9 mouse cellular contexts compared by ENCODE assay signal in the genomic region with DNA sequence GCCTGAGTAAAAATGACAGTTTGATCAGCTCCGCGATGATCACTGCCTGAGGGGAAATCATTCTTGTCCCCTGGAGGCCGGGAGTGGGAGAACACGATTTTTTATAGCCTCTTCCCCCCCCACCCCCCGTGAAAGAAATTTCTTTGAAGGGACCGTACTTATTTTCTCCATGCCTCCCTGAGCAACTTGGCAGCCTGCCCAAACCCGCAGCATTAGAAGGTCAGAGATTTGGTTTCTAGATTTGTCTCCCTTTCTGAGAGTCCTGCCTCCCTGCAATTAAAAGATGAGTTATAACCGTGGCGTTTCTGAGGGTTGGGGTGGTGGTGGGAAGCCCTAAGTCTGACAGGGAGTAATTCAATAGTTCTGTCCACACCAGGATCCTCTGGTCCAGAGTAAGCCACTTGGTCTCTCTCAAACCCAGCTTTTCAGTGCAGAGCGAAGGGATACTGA. TPM values are rescaled to one million over a fixed set of nuclear protein-coding genes. Genes with fewer than 3 reads are reported as not detected.
DNase-seq lines count a peak whose midpoint lies in the region; ATAC-seq and TF ChIP-seq lines count a peak whose summit lies in the region.
"Had no signal": no experiment of that assay in that cellular context is flagged by ENCODE, and none has a peak within 500 bp of the region (broad histone marks: within the 10 kb centered on the region; RNA-seq: fewer than 3 reads in every experiment).

No protein-coding gene starts in this region.

- H3K4me2 ChIP-seq in midbrain, postnatal 0 days (ENCODE audit: low read depth, low read length, poor library complexity, severe bottlenecking) = peak overlapping the region; percentile 5; the same call in 1 of the 2 replicates

- H3K4me3 ChIP-seq in kidney, adult 2 months (ENCODE audit: insufficient read depth, low read depth, low read length) = no peak overlapping the region
- no peak overlapping the region for H3K4me3 ChIP-seq in midbrain, postnatal 0 days (ENCODE audit: low read depth, low read length)

- DNase-seq in embryo, embryonic 10.5 days (ENCODE audit: low spot score) = peak; percentile 13
- DNase-seq in embryo, embryonic 10 days (ENCODE audit: low spot score) = no peak
- DNase-seq in A20 (ENCODE audit: low read depth, low spot score) = peak; percentile 3
- peak; percentile 60 for DNase-seq in embryo, embryonic 11.5 days (ENCODE audit: low read depth, low spot score)
- DNase-seq in kidney, adult 2 months = peak; percentile 58
- DNase-seq in midbrain, postnatal 0 days (ENCODE audit: low spot score) = peak; percentile 54
- no peak for DNase-seq in layer of hippocampus, adult 11-12 months (ENCODE audit: low spot score)
- no peak for DNase-seq in left cerebral cortex, postnatal 25 days (ENCODE audit: low spot score in 2 of 2)

- no peaks in the 10 kb centered on the region for H3K4me1 ChIP-seq in kidney, adult 2 months (ENCODE audit: control insufficient read depth, insufficient read depth, low read length)
- no peaks in the 10 kb centered on the region for H3K4me1 ChIP-seq in midbrain, postnatal 0 days (ENCODE audit: insufficient read depth, low read length)

- no peak for ATAC-seq in midbrain, postnatal 0 days (ENCODE audit: low FRiP score)

- H3K9ac ChIP-seq in midbrain, postnatal 0 days (replicated peaks; ENCODE audit: low read length, poor library complexity, severe bottlenecking) = no peak overlapping the region

- no peaks in the 10 kb centered on the region for H3K27me3 ChIP-seq in kidney, adult 2 months (replicated peaks; ENCODE audit: control insufficient read depth, insufficient read depth, low read length)
- no peaks in the 10 kb centered on the region for H3K27me3 ChIP-seq in midbrain, postnatal 0 days (ENCODE audit: insufficient read depth, low read length)

- WGBS in kidney, adult 2 months = 8% methylated on average over 10 of the region's 10 CpGs
- whole genome bisulfite sequencing in midbrain, postnatal 0 days = 19% methylated on average over 10 of the region's 10 CpGs

- TF ChIP-seq CTCF in kidney, adult 2 months (conservative IDR thresholded peaks at IDR 0.05; ENCODE audit: insufficient read depth, insufficient read length, low read depth, low read length) = no peak
- no peak for TF ChIP-seq CTCF in midbrain, postnatal 0 days (IDR thresholded peaks at IDR 0.05)

- no peaks in the 10 kb centered on the region for H3K9me3 ChIP-seq in midbrain, postnatal 0 days (ENCODE audit: low read length)

- H3K36me3 ChIP-seq in kidney, adult 2 months (ENCODE audit: control insufficient read depth, insufficient read depth, low read length) = no peaks in the 10 kb centered on the region
- H3K36me3 ChIP-seq in midbrain, postnatal 0 days (ENCODE audit: insufficient read depth, low read length) = no peaks in the 10 kb centered on the region

- intact Hi-C loops in left cerebral cortex, postnatal 25 days (cut with DNase I) = no loop called here

- TF ChIP-seq POLR2A in kidney, adult 2 months (IDR thresholded peaks at IDR 0.05; ENCODE audit: low read depth, low read length) = no peak

- H3K27ac ChIP-seq in kidney, adult 2 months (ENCODE audit: insufficient read depth, low read depth, low read length) = no peak overlapping the region
- H3K27ac ChIP-seq in midbrain, postnatal 0 days (ENCODE audit: low read depth, low read length) = no peak overlapping the region

RNA-seq across cellular contexts. Expression of a gene that starts 11.9 kb away (rescaled TPM):
- not detected in 2 replicates for polyA plus RNA-seq in kidney, adult 2 months (2012; rRNA removed)
- not detected in 2 replicates for total RNA-seq in midbrain, postnatal 0 days (2014; rRNA removed)
- polyA plus RNA-seq in midbrain, postnatal 0 days (2015; fragmentation: Nextera tagmentation; extraction: Ambion mirVana) = not detected in 2 replicates
- total RNA-seq in left cerebral cortex, postnatal 25 days (2021) = not detected
- total RNA-seq: gastrocnemius, adult 8-10 months had no signal

Comparison
In these comparisons a context has a peak if more than half of its experiments do, and no peak if none do; other contexts are left out.
1. DNase-seq: peak in embryo, embryonic 10.5 days (single experiment), A20 (single experiment), embryo, embryonic 11.5 days (single experiment), kidney, adult 2 months (single experiment) and midbrain, postnatal 0 days (single experiment); none in embryo, embryonic 10 days (single experiment), layer of hippocampus, adult 11-12 months (single experiment) and left cerebral cortex, postnatal 25 days (0 of 2).